Mouse (Mus musculus): ENCODE data around the gene Med20. TPM values are rescaled to one million over a fixed set of nuclear protein-coding genes. Genes with fewer than 3 reads are reported as not detected.
"Not testable (repeated sequence)": the region's sequence is repeated elsewhere in the genome, so short reads cannot be mapped to it uniquely, and the experiment has no call there.

Med20 gene
- total RNA-seq, 1 experiment from 2014 or later: 18.0 TPM

GRCm38 (mm10) chr17:47594969-47595247 lies 16.5 kb upstream of the Med20 start:
- ATAC-seq (replicated peaks in 1 of 2; ENCODE audit: insufficient read depth in 1 of 2, low FRiP score in 2 of 2, low TSS enrichment in 1 of 2, low read depth in 1 of 2, poor library complexity in 2 of 2, severe bottlenecking in 2 of 2): no peak

GRCm38 (mm10) chr17:47595248-47596161 lies 15.9 kb upstream of the Med20 start:
- peak; percentile 75 to 78 for ATAC-seq (replicated peaks in 1 of 2; ENCODE audit: insufficient read depth in 1 of 2, low FRiP score in 2 of 2, low TSS enrichment in 1 of 2, low read depth in 1 of 2, poor library complexity in 2 of 2, severe bottlenecking in 2 of 2)

DNA sequence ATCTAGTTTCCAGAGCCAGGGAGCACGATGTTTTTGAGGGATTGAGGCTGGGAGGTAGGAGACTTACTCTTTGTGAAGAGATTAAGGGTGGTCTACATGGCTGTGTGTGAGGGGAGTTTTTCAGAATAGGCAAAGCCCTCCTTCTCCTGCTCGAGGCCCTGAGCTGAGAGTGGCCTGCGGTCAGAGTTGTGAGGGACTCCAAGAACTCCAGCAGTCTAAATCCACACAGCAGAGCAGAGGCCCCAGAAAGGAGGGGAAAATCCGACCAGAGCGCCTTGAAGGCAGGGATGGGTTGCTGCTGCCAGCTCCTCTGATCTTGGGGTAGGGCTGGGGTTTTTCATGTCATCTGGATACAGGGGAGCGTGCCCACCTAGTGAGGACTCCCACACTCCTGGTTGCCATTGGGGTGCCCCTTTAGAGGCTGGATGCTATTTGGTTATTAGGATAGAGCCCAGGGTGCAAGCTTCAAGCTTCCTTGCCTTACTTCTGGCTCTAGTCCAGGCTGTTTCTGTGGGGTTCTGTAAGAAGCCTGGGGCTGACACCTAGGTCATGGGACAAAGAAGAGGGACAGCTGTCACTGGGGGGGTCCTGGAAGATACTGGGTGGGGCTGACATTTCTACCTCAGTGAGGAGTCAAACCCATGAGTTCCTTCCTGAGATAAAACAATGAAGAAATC lies 15.1 kb upstream of the Med20 start:
- ATAC-seq (replicated peaks in 1 of 2; ENCODE audit: insufficient read depth in 1 of 2, low FRiP score in 2 of 2, low TSS enrichment in 1 of 2, low read depth in 1 of 2, poor library complexity in 2 of 2, severe bottlenecking in 2 of 2): no peak

GRCm38 (mm10) chr17:47596839-47597164 lies 14.6 kb upstream of the Med20 start:
- ATAC-seq (replicated peaks in 1 of 2; ENCODE audit: insufficient read depth in 1 of 2, low FRiP score in 2 of 2, low TSS enrichment in 1 of 2, low read depth in 1 of 2, poor library complexity in 2 of 2, severe bottlenecking in 2 of 2): no peak

GRCm38 (mm10) chr17:47597261-47597660 lies 14.1 kb upstream of the Med20 start:
- no peak for ATAC-seq (replicated peaks in 1 of 2; ENCODE audit: insufficient read depth in 1 of 2, low FRiP score in 2 of 2, low TSS enrichment in 1 of 2, low read depth in 1 of 2, poor library complexity in 2 of 2, severe bottlenecking in 2 of 2)

DNA sequence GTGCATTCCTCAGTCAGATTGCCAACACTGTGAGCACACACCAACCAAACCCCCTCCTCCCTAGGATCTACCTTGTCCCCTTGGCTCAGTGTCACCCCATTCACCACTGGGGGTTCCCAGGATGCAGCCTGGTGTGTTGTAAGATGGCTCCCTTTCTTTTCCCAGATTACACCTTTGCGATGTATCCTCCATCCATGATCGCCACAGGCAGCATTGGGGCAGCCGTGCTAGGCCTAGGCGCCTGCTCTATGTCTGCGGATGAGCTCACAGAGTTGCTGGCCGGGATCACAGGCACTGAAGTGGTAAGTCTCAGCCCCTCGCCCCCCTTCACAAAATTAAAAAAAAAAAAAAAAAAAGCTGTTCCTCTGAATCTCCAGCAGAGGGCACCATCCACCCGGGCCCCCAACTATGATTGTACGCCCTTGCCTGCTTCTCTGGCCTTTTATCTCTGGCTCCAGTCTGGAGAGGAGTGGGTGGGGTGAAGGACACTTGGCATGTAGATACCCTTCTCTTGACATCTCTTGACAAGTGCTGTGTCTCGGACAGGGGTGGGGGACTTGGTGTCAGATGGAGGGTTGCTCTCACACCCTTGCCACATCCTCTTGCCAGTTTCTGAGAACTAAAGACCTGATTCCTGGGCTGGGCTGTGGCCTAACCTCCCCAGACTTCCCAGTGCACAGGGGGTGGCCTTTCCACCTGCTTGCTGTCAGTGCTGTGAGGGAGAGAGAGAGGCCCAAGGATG lies 13.4 kb upstream of the Med20 start:
- ATAC-seq (replicated peaks in 1 of 2; ENCODE audit: insufficient read depth in 1 of 2, low FRiP score in 2 of 2, low TSS enrichment in 1 of 2, low read depth in 1 of 2, poor library complexity in 2 of 2, severe bottlenecking in 2 of 2): peak; percentile 8 to 14; a peak in 3 of 4 replicates

- ATAC-seq (replicated peaks in 1 of 2; ENCODE audit: insufficient read depth in 1 of 2, low FRiP score in 2 of 2, low TSS enrichment in 1 of 2, low read depth in 1 of 2, poor library complexity in 2 of 2, severe bottlenecking in 2 of 2): not testable (repeated sequence)
Observed at GRCm38 (mm10) chr17:47598580-47599304, 12.6 kb upstream of the Med20 start.

DNA sequence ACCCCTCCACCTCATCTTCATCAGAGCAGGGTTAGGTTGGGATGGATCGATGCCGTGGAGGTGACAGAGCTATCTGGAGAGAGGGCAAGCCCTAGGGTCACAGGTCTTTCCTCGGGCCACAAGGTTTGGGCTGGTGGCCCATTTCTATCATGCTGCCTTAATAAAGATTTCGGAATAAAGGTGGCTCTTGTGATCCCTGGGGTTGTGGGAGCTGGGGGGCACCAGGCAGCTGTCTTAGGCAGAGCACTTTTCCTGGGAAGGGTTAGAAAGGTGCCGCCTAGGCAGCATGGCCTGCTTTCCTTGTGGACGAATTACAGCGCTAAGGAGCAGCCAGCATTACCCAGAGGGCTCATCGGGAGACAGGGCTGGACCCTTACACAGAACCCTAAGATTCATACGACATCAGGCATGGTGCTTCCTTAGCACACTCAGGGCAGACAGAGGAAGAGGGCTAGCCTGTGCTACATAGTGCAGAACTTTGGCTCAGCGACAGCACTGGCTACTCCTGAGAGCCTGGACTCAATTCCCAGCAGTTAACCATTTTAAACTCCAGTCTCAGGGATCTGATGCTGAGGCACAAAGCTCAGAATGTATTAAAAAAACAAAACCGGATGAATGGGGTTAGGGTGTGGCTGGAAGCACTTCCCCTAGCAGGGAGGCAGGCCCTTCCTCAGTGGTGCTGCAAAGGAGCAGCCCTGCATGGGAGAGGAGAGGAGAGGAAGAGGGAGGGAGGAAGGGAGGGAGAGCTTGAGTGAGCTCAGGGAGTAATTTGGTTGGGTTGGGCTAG lies 11.7 kb upstream of the Med20 start:
- no peak for ATAC-seq (replicated peaks in 1 of 2; ENCODE audit: insufficient read depth in 1 of 2, low FRiP score in 2 of 2, low TSS enrichment in 1 of 2, low read depth in 1 of 2, poor library complexity in 2 of 2, severe bottlenecking in 2 of 2)

GRCm38 (mm10) chr17:47600601-47601388 lies 10.6 kb upstream of the Med20 start:
- ATAC-seq (replicated peaks in 1 of 2; ENCODE audit: insufficient read depth in 1 of 2, low FRiP score in 2 of 2, low TSS enrichment in 1 of 2, low read depth in 1 of 2, poor library complexity in 2 of 2, severe bottlenecking in 2 of 2): no peak

DNA sequence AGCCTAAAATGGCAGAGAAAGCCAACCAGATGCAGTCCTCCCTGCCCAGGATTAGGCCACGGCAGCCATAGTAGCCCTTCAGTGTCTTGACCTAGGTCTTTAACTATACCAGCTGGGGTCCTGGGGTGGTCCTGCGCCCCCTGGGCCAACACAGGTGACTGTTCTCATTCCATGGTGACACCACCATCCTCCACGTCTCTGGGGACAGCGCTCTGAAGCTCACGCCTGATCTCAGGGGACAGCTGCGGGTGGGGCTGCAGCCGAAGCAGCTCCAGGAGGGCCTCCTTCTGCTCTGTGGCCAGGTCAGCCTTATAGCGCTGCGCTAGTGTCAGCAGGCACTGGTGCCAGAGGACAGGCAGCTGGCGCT lies 10.0 kb upstream of the Med20 start:
- no peak for ATAC-seq (replicated peaks in 1 of 2; ENCODE audit: insufficient read depth in 1 of 2, low FRiP score in 2 of 2, low TSS enrichment in 1 of 2, low read depth in 1 of 2, poor library complexity in 2 of 2, severe bottlenecking in 2 of 2)

GRCm38 (mm10) chr17:47602289-47602688 lies 9.1 kb upstream of the Med20 start:
- ATAC-seq (replicated peaks in 1 of 2; ENCODE audit: insufficient read depth in 1 of 2, low FRiP score in 2 of 2, low TSS enrichment in 1 of 2, low read depth in 1 of 2, poor library complexity in 2 of 2, severe bottlenecking in 2 of 2): no peak

- ATAC-seq (replicated peaks in 1 of 2; ENCODE audit: insufficient read depth in 1 of 2, low FRiP score in 2 of 2, low TSS enrichment in 1 of 2, low read depth in 1 of 2, poor library complexity in 2 of 2, severe bottlenecking in 2 of 2): no peak
Observed at GRCm38 (mm10) chr17:47606220-47606619, 5.2 kb upstream of the Med20 start.

DNA sequence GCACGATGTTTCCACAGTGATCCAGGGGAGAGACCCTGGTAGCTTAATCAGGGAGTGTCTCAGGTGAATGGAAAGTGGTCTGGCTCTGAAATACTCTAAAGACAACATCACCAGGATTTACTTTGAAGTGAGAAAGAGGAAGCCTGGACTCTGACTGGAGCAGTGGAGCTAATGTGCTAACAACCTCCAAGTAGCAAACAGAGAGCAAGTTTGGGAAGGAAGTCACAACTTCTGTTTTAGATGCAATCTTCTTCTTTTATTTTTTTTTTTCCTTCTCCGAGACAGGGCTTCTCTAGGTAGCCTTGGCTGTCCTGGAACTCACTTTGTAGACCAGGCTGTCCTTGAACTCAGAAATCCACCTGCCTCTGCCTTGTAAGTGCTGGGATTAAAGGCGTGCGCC lies 2.2 kb upstream of the Med20 start:
- no peak for ATAC-seq (replicated peaks in 1 of 2; ENCODE audit: insufficient read depth in 1 of 2, low FRiP score in 2 of 2, low TSS enrichment in 1 of 2, low read depth in 1 of 2, poor library complexity in 2 of 2, severe bottlenecking in 2 of 2)

GRCm38 (mm10) chr17:47611661-47611982 lies 240 bp downstream of the Med20 start:
- no peak for ATAC-seq (replicated peaks in 1 of 2; ENCODE audit: insufficient read depth in 1 of 2, low FRiP score in 2 of 2, low TSS enrichment in 1 of 2, low read depth in 1 of 2, poor library complexity in 2 of 2, severe bottlenecking in 2 of 2)

DNA sequence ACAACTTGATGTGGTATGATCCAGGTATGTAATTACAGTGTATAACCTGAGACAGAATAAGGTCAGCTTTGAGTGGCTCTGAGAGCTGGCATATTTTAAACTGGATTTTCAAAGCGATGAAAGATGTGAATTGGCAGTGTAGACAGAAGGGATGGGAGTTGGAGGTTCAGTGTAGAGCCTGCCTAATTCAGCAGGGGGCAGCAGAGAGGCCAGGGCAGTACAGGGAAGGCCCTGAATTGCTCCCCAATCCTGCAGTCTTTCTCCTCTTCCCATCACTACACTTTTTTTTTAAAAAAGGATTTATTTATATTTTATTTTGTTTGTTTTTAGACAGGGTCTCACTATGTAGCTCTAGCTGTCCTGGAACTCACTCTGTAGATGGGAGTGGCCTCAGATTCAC lies 2.6 kb downstream of the Med20 start:
- ATAC-seq (replicated peaks in 1 of 2; ENCODE audit: insufficient read depth in 1 of 2, low FRiP score in 2 of 2, low TSS enrichment in 1 of 2, low read depth in 1 of 2, poor library complexity in 2 of 2, severe bottlenecking in 2 of 2): no peak

GRCm38 (mm10) chr17:47616119-47616518 lies 4.7 kb downstream of the Med20 start:
- no peak for ATAC-seq (replicated peaks in 1 of 2; ENCODE audit: insufficient read depth in 1 of 2, low FRiP score in 2 of 2, low TSS enrichment in 1 of 2, low read depth in 1 of 2, poor library complexity in 2 of 2, severe bottlenecking in 2 of 2)

Data from hematopoietic stem cell, adult 5-6 weeks (primary cell).